Mouse (Mus musculus) small intestine, adult 2 months (tissue): ENCODE results near the gene Ddr2.

Experiments used
- CTCF ChIP-seq: fragments of 200-500 bp; IDR thresholded peaks from 2 replicates; pipeline ENCODE4 v1.5.1; 2012; ENCODE audit warnings: low read depth, mild to moderate bottlenecking, control low read depth, inconsistent platforms, low read length, moderate library complexity, mixed read lengths; ENCODE audit not compliant: insufficient replicate concordance, insufficient read length; ENCODE audit errors: extremely low read depth
- POLR2A ChIP-seq: fragments of 200-500 bp; IDR thresholded peaks from 2 replicates; pipeline ENCODE4 v1.6.1; 2012; ENCODE audit warnings: low read depth, mild to moderate bottlenecking, control low read depth, inconsistent platforms, low read length, moderate library complexity

- TF ChIP-seq CTCF (peak; percentile 48; the same call in 1 of the 2 replicates), POLR2A (no peak)
Observed at GRCm38 (mm10) chr1:169950651-169951050, 159.9 kb downstream of the Ddr2 start.
